Mouse (Mus musculus) liver, embryonic 14.5 days (tissue): ENCODE data around the gene Vav2. TPM values are rescaled to one million over a fixed set of nuclear protein-coding genes. Genes with fewer than 3 reads are reported as not detected.

Experiments used
- ATAC-seq: fragments of 200-750 bp; cut with Nextera tagmentation; 2 replicates; pipeline ENCODE4 v1.8.0; 2017; ENCODE audit warnings: moderate number of reproducible peaks, mild to moderate bottlenecking, moderate library complexity; ENCODE audit not compliant: insufficient read depth
- DNase-seq, 3 experiments: peaks; one replicate each; pipeline ENCODE4 v3.0.0-alpha.2; 2012 to 2013; ENCODE audit warnings: low read depth in 3 of 3, low spot score in 3 of 3
- H3K27ac ChIP-seq: fragments of 300-500 bp; sonication (generic); 2 replicates; pipeline ENCODE4 v1.5.1; 2014; ENCODE audit warnings: moderate library complexity, mild to moderate bottlenecking, control low read depth, inconsistent platforms
- H3K27me3 ChIP-seq: fragments of 300-500 bp; sonication (generic); 2 replicates; pipeline ENCODE4 v1.6.1; 2014; ENCODE audit warnings: mild to moderate bottlenecking, low read length, moderate library complexity; ENCODE audit not compliant: control insufficient read depth, insufficient read depth
- H3K36me3 ChIP-seq: fragments of 300-500 bp; sonication (generic); replicated peaks from 2 replicates; pipeline ENCODE4 v1.6.1; 2014; ENCODE audit warnings: low read depth; ENCODE audit not compliant: control insufficient read depth, insufficient read depth
- H3K4me1 ChIP-seq, 2 experiments: fragments of 200-500 bp in 1 of 2; fragments of 300-500 bp in 1 of 2; sonication (generic) in 1 of 2; replicated peaks; 2 replicates each; pipeline ENCODE4 v1.6.1; 2012 to 2014; ENCODE audit warnings: antibody characterized with exemption in 1 of 2, inconsistent platforms in 1 of 2, low read length in 1 of 2; ENCODE audit not compliant: control insufficient read depth in 2 of 2, insufficient read depth in 2 of 2
- H3K4me2 ChIP-seq: fragments of 300-500 bp; sonication (generic); 2 replicates; pipeline ENCODE4 v1.6.1; 2014; ENCODE audit warnings: low read depth, mild to moderate bottlenecking, control low read depth, moderate library complexity
- H3K4me3 ChIP-seq, 2 experiments: fragments of 200-500 bp in 1 of 2; fragments of 300-500 bp in 1 of 2; sonication (generic) in 1 of 2; 2 replicates each; pipeline ENCODE4 v1.5.1; 2012 to 2014; ENCODE audit warnings: low read depth in 2 of 2, low read length in 2 of 2, mild to moderate bottlenecking in 2 of 2, control low read depth in 1 of 2, inconsistent platforms in 1 of 2, moderate library complexity in 1 of 2; ENCODE audit not compliant: insufficient read depth in 1 of 2
- H3K9ac ChIP-seq: fragments of 300-500 bp; sonication (generic); replicated peaks from 2 replicates; pipeline ENCODE4 v1.6.1; 2014; ENCODE audit warnings: mild to moderate bottlenecking, control low read depth, moderate library complexity
- H3K9me3 ChIP-seq: fragments of 300-500 bp; sonication (generic); 2 replicates; pipeline ENCODE4 v1.6.1; 2016; ENCODE audit warnings: low read length, mixed read lengths; ENCODE audit not compliant: control insufficient read depth
- CTCF ChIP-seq: IDR thresholded peaks from 2 replicates; pipeline ENCODE4 v1.5.1; 2016; ENCODE audit warnings: antibody characterized with exemption, low read depth, control low read depth
- EP300 ChIP-seq: IDR thresholded peaks from 2 replicates; pipeline ENCODE4 v1.6.1; 2016; ENCODE audit warnings: antibody characterized with exemption, low read depth
- WGBS: fragments of 180-500 bp; shearing (Covaris S2); extraction: QIAGEN DNeasy Blood & Tissue Kit; methylation state at CpG from one replicate; pipeline ENCODE4 v1.1.7; 2014; ENCODE audit not compliant: insufficient replicate concordance; 5-methylcytosine and 5-hydroxymethylcytosine counted together
- polyA plus RNA-seq, 2 experiments: library from polyadenylated mRNA; depleted of rRNA in 1 of 2; stranded (reverse) in 1 of 2; unstranded in 1 of 2; fragments of >200 nt; fragmentation: Nextera tagmentation in 1 of 2; extraction: Ambion mirVana in 1 of 2; gene quantifications; 2 replicates each; pipeline versions ENCODE4 v1.2.1 to v1.2.3; 2012 to 2014

Vav2 gene
- polyA plus RNA-seq, 2 experiments: 2.8 to 5.8 TPM

- 11% methylated on average over 3 of the region's 3 CpGs for WGBS
- no peak overlapping the region for H3K4me2 ChIP-seq
- peaks cover 18 to 53% of the 10 kb centered on the region in 2 experiments for H3K4me1 ChIP-seq
- DNase-seq (no peak), ATAC-seq (no peak)
- H3K36me3 ChIP-seq: no peaks in the 10 kb centered on the region
- TF ChIP-seq EP300 (no peak), CTCF (no peak)
- no peak overlapping the region for H3K9ac ChIP-seq
- no peak overlapping the region for H3K27ac ChIP-seq
- H3K27me3 ChIP-seq: no peaks in the 10 kb centered on the region
- H3K4me3 ChIP-seq: no peak overlapping the region
- H3K9me3 ChIP-seq: no peaks in the 10 kb centered on the region
These were observed 10.4 kb downstream of the Vav2 start for GRCm38 (mm10) chr2:27416425-27416824.

GRCm38 (mm10) chr2:27415060-27415783 lies 11.6 kb downstream of the Vav2 start:
- no peak overlapping the region for H3K9ac ChIP-seq
- no peak overlapping the region for H3K4me2 ChIP-seq
- no peaks in the 10 kb centered on the region for H3K36me3 ChIP-seq
- TF ChIP-seq CTCF: no peak
- TF ChIP-seq EP300: no peak
- H3K4me3 ChIP-seq: no peak overlapping the region
- H3K27me3 ChIP-seq: no peaks in the 10 kb centered on the region
- H3K27ac ChIP-seq: no peak overlapping the region
- H3K4me1 ChIP-seq: peaks cover 18 to 52% of the 10 kb centered on the region in 2 experiments
- H3K9me3 ChIP-seq: no peaks in the 10 kb centered on the region
- no peak for ATAC-seq
- WGBS: 51% methylated on average over 11 of the region's 11 CpGs
- DNase-seq: no peak

- H3K27me3 ChIP-seq: no peaks in the 10 kb centered on the region
- no peak overlapping the region for H3K4me2 ChIP-seq
- no peak for DNase-seq
- H3K9me3 ChIP-seq: no peaks in the 10 kb centered on the region
- H3K9ac ChIP-seq: no peak overlapping the region
- 35% methylated on average over 16 of the region's 16 CpGs for WGBS
- H3K4me3 ChIP-seq: no peak overlapping the region
- peaks cover 17 to 50% of the 10 kb centered on the region in 2 experiments for H3K4me1 ChIP-seq
- ATAC-seq: no peak
- TF ChIP-seq EP300 (no peak), CTCF (no peak)
- no peak overlapping the region for H3K27ac ChIP-seq
- no peaks in the 10 kb centered on the region for H3K36me3 ChIP-seq
These were observed 12.7 kb downstream of the Vav2 start for GRCm38 (mm10) chr2:27413936-27414657.

- Histone ChIP-seq H3K9ac (no peak overlapping the region), H3K36me3 (no peaks in the 10 kb centered on the region), H3K27me3 (no peaks in the 10 kb centered on the region), H3K27ac (no peak overlapping the region), H3K9me3 (no peaks in the 10 kb centered on the region), H3K4me2 (no peak overlapping the region), H3K4me1 (peaks cover 15 to 49% of the 10 kb centered on the region in 2 experiments), H3K4me3 (no peak overlapping the region)
- TF ChIP-seq CTCF (no peak), EP300 (no peak)
- no peak for ATAC-seq
- no peak for DNase-seq
- 43% methylated on average over 2 of the region's 2 CpGs for WGBS
These were observed 13.3 kb downstream of the Vav2 start for GRCm38 (mm10) chr2:27413582-27413935.

- Histone ChIP-seq H3K27me3 (no peaks in the 10 kb centered on the region), H3K4me1 (peaks cover 7 to 38% of the 10 kb centered on the region in 2 experiments; a peak in 3 of 4 replicates), H3K27ac (no peak overlapping the region), H3K4me2 (peak overlapping the region; percentile 31), H3K4me3 (no peak overlapping the region), H3K9ac (no peak overlapping the region), H3K9me3 (no peaks in the 10 kb centered on the region), H3K36me3 (no peaks in the 10 kb centered on the region)
- ATAC-seq: no peak
- TF ChIP-seq EP300 (no peak), CTCF (no peak)
- 35% methylated on average over 7 of the region's 7 CpGs for WGBS
- no peak for DNase-seq
These were observed 14.5 kb downstream of the Vav2 start for GRCm38 (mm10) chr2:27412245-27412800.
